Mouse (Mus musculus) central nervous system, embryonic 11.5 days (tissue): ENCODE results near the gene Kat14. TPM values are rescaled to one million over a fixed set of nuclear protein-coding genes. Genes with fewer than 3 reads are reported as not detected.

ENCODE experiments used
- polyA plus RNA-seq: library from polyadenylated mRNA; depleted of rRNA; stranded (reverse); fragments of >200 nt; gene quantifications from 2 replicates; pipeline ENCODE4 v1.2.3, GENCODE M21; 2012; rRNA removed

Gene Kat14
- 42.1 and 46.0 TPM in 2 replicates for polyA plus RNA-seq

DNA sequence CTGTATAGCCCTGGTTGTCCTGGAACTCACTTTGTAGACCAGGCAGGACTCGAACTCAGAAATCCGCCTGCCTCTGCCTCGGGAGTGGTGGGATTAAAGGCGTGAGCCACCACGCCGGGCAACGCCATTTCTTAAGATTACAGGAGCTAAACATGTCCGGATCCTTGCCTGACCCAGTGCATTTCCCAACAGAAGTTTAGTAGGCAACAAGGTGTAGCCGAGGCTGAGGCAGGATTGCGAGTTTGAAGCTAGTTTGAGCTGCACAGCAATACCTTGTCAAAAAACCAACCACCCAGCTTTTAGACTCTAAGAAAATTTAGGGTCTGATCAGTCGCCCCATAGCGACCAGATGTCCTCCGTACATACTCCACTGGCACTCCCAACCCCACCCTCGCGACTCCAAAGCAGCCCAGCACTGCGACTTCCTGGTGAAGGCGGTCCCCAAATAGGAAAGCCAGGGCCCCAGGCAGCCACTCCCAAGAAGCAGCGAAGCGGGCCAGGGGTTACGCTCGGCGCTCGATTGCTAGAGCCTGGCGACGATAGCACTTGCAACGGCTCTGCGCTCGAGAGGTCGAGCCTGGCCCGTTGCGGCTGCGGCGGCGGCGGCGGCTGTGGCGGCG is at the start of gene Kat14, which contains the start of gene Pet117:
Kat14 (plus strand) TSS at position 584 of the 620 bp plus-strand sequence.
Pet117 (plus strand) TSS at position 597 of the 620 bp plus-strand sequence.

DNA sequence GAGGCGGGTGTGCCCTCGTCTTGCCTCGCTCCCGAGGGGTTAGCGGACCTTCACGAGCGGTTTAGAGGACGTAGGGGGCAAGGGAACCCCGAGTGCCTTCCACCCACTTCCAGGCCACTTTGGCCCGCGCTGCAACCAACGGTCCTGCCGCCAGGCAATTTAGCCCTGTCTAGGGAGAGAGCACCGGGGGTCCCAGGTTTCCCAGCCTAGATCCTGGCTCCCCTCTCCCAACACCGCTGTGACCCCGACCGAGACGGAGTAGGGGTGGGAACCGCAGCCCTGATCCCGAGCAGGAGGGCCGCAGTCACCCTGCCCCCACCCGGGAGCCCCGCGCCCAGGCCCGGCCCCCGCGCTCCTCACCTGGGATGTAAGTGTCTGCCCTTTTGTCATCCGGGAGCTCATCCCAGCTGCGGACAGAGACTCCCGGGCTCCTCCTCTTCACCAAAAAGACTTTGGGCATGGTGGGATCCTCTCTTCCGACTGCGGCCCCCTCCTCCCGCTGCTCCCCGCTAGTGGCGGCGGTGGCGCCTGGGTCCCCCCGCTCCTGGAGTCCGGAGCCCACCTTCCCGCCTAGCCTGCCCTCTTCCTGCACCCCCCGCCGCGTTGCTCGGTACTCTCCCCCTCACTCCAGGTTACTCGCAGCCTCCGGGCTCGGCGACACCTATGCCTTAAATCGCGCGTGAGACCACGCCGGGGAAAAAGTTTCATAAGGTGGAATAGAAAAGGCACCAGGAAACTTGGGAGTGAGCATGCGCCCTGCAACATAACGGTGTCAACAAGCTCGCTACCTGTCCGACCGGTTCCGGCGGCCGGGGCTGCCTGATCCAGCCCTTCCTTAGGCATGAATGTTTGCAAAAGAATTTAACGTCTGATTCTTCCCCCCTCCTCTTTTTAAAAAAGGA is 37.1 kb upstream of the Kat14 start, which contains the start of gene Ovol2:
Ovol2 (minus strand) TSS at position 746 of the 902 bp plus-strand sequence.

Other genes with a start within 250 kb of the Kat14 start
- 12.5 and 13.7 TPM in 2 replicates for gene Mgme1, start 98.3 kb upstream of the Kat14 start, polyA plus RNA-seq
- 116 and 156 TPM in 2 replicates for gene Snx5, start 98.1 kb upstream of the Kat14 start, polyA plus RNA-seq
- gene Ovol2, start 36.8 kb upstream of the Kat14 start, polyA plus RNA-seq: 0.29 and 0.51 TPM in 2 replicates
- not detected in 2 replicates for gene Pet117, start within 50 bp of the Kat14 start, polyA plus RNA-seq
- 2.6 and 3.0 TPM in 2 replicates for gene Dzank1, start 158.4 kb downstream of the Kat14 start, polyA plus RNA-seq
- gene Polr3f, start 158.7 kb downstream of the Kat14 start, polyA plus RNA-seq: 26.1 and 32.4 TPM in 2 replicates
- gene Rbbp9, start 181.9 kb downstream of the Kat14 start, polyA plus RNA-seq: 28.5 and 40.4 TPM in 2 replicates
- 84.8 and 90.9 TPM in 2 replicates for gene Sec23b, start 187.2 kb downstream of the Kat14 start, polyA plus RNA-seq
- gene Smim26, start 225.1 kb downstream of the Kat14 start, polyA plus RNA-seq: 29.0 and 35.2 TPM in 2 replicates
- 19.3 and 21.4 TPM in 2 replicates for gene Dtd1, start 230.9 kb downstream of the Kat14 start, polyA plus RNA-seq